8 mouse cellular contexts compared by ENCODE assay signal in the genomic region with DNA sequence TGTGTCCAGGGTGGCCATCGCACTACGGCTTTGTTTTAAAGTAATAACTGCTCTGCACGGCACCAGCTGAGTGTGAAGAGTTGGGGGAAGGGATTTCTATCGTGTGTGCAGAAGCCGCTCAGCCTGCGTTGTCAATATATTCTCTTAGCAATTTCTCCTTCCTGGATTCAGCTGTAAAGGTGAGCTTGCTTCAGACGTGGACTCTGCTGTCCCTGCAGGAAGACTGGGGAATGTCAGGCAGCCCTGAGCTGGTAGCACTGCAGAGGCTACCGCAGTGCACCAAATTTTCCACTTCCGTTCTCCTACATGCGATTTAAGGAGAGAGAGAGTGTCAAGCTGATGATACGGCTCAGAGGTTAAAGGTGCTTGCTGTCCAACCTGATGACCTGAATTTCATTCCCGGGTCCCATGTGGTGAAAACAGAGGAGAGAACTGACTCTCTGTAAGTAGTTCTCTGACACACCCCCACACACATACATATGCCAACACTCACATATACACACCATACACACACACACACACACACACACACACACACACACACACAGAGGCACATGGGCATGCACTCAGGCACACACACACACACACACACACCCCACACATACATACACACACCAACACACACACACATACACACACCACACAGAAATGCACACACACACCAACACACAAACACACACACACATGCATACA. TPM values are rescaled to one million over a fixed set of nuclear protein-coding genes. Genes with fewer than 3 reads are reported as not detected.
DNase-seq lines count a peak whose midpoint lies in the region; ATAC-seq and TF ChIP-seq lines count a peak whose summit lies in the region.

No protein-coding gene starts in this region.

- intact Hi-C loops in gastrocnemius, postnatal 36 days (cut with DNase I): no loop called here

- no peak overlapping the region for H3K4me3 ChIP-seq in CH12.LX (replicated peaks in 1 of 3; ENCODE audit: low read depth in 2 of 3, low read length in 2 of 3, poor library complexity in 1 of 3)
- H3K4me3 ChIP-seq in intestine, embryonic 15.5 days (replicated peaks): no peak overlapping the region
- H3K4me3 ChIP-seq in limb, embryonic 14.5 days (replicated peaks; ENCODE audit: low read length): no peak overlapping the region
- no peak overlapping the region for H3K4me3 ChIP-seq in neural tube, embryonic 12.5 days

- no peak overlapping the region for H3K9ac ChIP-seq in CH12.LX (ENCODE audit: insufficient read depth, low read depth)
- no peak overlapping the region for H3K9ac ChIP-seq in intestine, embryonic 15.5 days
- no peak overlapping the region for H3K9ac ChIP-seq in limb, embryonic 14.5 days (ENCODE audit: low read depth, low read length, severe bottlenecking)
- H3K9ac ChIP-seq in neural tube, embryonic 12.5 days: no peak overlapping the region

- WGBS in intestine, embryonic 15.5 days: 34% methylated on average over 12 of the region's 12 CpGs
- WGBS in limb, embryonic 14.5 days: 51% methylated on average over 12 of the region's 12 CpGs
- WGBS in neural tube, embryonic 12.5 days: 68% methylated on average over 12 of the region's 12 CpGs

- no peaks in the 10 kb centered on the region for H3K27me3 ChIP-seq in CH12.LX (replicated peaks)
- no peaks in the 10 kb centered on the region for H3K27me3 ChIP-seq in intestine, embryonic 15.5 days (replicated peaks)
- no peaks in the 10 kb centered on the region for H3K27me3 ChIP-seq in limb, embryonic 14.5 days (ENCODE audit: control insufficient read depth, insufficient read depth, low read length)
- H3K27me3 ChIP-seq in neural tube, embryonic 12.5 days (replicated peaks): no peaks in the 10 kb centered on the region

- no peak overlapping the region for H3K4me2 ChIP-seq in CH12.LX (ENCODE audit: insufficient read depth, low read depth, poor library complexity, severe bottlenecking)
- H3K4me2 ChIP-seq in intestine, embryonic 15.5 days (replicated peaks): no peak overlapping the region
- no peak overlapping the region for H3K4me2 ChIP-seq in limb, embryonic 14.5 days (replicated peaks; ENCODE audit: low read depth, low read length, severe bottlenecking)
- H3K4me2 ChIP-seq in neural tube, embryonic 12.5 days (replicated peaks): no peak overlapping the region

- no peaks in the 10 kb centered on the region for H3K79me2 ChIP-seq in CH12.LX (replicated peaks; ENCODE audit: control insufficient read depth, extremely low read depth, insufficient read depth, poor library complexity, severe bottlenecking)

- in situ Hi-C loops in CH12.LX (cut with MboI; ENCODE audit: low pct_ligation_motif_present, low pct_unique_long_range_greater_than_20kb, low sequenced_read_pairs): no loop called here

- 0 out of 4 replicates have a peak, but pooled peaks cover 0 to 2% of the 10 kb centered on the region in 2 experiments for H3K4me1 ChIP-seq in CH12.LX (ENCODE audit: control insufficient read depth in 1 of 2, insufficient read depth in 2 of 2)
- no peaks in the 10 kb centered on the region for H3K4me1 ChIP-seq in intestine, embryonic 15.5 days (replicated peaks)
- no peaks in the 10 kb centered on the region for H3K4me1 ChIP-seq in limb, embryonic 14.5 days (ENCODE audit: control insufficient read depth, insufficient read depth, low read length)
- H3K4me1 ChIP-seq in neural tube, embryonic 12.5 days: no peaks in the 10 kb centered on the region

- no peak overlapping the region for H3K27ac ChIP-seq in CH12.LX (ENCODE audit: insufficient read depth, low read depth)
- H3K27ac ChIP-seq in intestine, embryonic 15.5 days: no peak overlapping the region
- H3K27ac ChIP-seq in limb, embryonic 14.5 days (replicated peaks; ENCODE audit: low read depth, low read length): no peak overlapping the region
- no peak overlapping the region for H3K27ac ChIP-seq in neural tube, embryonic 12.5 days

- TF ChIP-seq RAD21 in CH12.LX (IDR thresholded peaks at IDR 0.05; ENCODE audit: low read depth, low read length): peak; percentile 71

- TF ChIP-seq EP300 in CH12.LX (IDR thresholded peaks at IDR 0.05; ENCODE audit: low read length): no peak

- no peaks in the 10 kb centered on the region for H3K9me3 ChIP-seq in CH12.LX (replicated peaks; ENCODE audit: low read length)
- H3K9me3 ChIP-seq in intestine, embryonic 15.5 days: no peaks in the 10 kb centered on the region
- no peaks in the 10 kb centered on the region for H3K9me3 ChIP-seq in limb, embryonic 14.5 days (ENCODE audit: control insufficient read depth, low read length)
- no peaks in the 10 kb centered on the region for H3K9me3 ChIP-seq in neural tube, embryonic 12.5 days

- TF ChIP-seq CTCF in CH12.LX (conservative IDR thresholded peaks at IDR 0.05 in 1 of 2, IDR thresholded peaks at IDR 0.05 in 1 of 2; ENCODE audit: low read depth in 2 of 2, low read length in 2 of 2): peak; percentile 39 to 62; a peak in 3 of 4 replicates

- TF ChIP-seq POLR2A in CH12.LX (IDR thresholded peaks at IDR 0.05; ENCODE audit: low read depth, low read length): no peak
- TF ChIP-seq POLR2A in limb, embryonic 14.5 days (IDR thresholded peaks at IDR 0.05; ENCODE audit: borderline replicate concordance, extremely low read depth, insufficient read depth, insufficient read length): no peak

- dilution Hi-C loops in CH12.LX (cut with MboI; ENCODE audit: extremely low pct_ligation_motif_present, extremely low pct_unique_long_range_greater_than_20kb, low sequenced_read_pairs): no loop called here

- H3K36me3 ChIP-seq in CH12.LX (replicated peaks in 1 of 2; ENCODE audit: control insufficient read depth in 1 of 2, insufficient read depth in 1 of 2, low read length in 1 of 2): no peaks in the 10 kb centered on the region
- no peaks in the 10 kb centered on the region for H3K36me3 ChIP-seq in intestine, embryonic 15.5 days
- no peaks in the 10 kb centered on the region for H3K36me3 ChIP-seq in limb, embryonic 14.5 days (ENCODE audit: control insufficient read depth, insufficient read depth, low read length)
- no peaks in the 10 kb centered on the region for H3K36me3 ChIP-seq in neural tube, embryonic 12.5 days

- peak; percentile 91 for ATAC-seq in intestine, embryonic 15.5 days
- ATAC-seq in limb, embryonic 14.5 days (ENCODE audit: low FRiP score, low read depth): no peak
- ATAC-seq in neural tube, embryonic 12.5 days (ENCODE audit: low FRiP score, low read depth): 0 out of 2 replicates have a peak, but pooled peaks have one; percentile 71

- DNase-seq in gastrocnemius, postnatal 10 days: peak; percentile 14
- no peak for DNase-seq in gastrocnemius, postnatal 36 days
- peak; percentile 22 for DNase-seq in CH12.LX (ENCODE audit: extremely low read depth)
- peak; percentile 4 to 10 for DNase-seq in cerebellum, postnatal 36 days
- peak; percentile 39 for DNase-seq in limb, embryonic 14.5 days (ENCODE audit: low spot score)
- DNase-seq in T-cell, adult 2 months (ENCODE audit: low spot score): no peak

TF ChIP-seq in CH12.LX, 34 proteins besides CTCF, POLR2A, EP300 and RAD21:
- TF ChIP-seq ELF1 (IDR thresholded peaks at IDR 0.05; ENCODE audit: low read depth, low read length): no peak
- TF ChIP-seq UBTF (IDR thresholded peaks at IDR 0.05; ENCODE audit: low read depth, low read length): no peak
- no peak for TF ChIP-seq GABPA (IDR thresholded peaks at IDR 0.05; ENCODE audit: insufficient replicate concordance, low read depth, low read length)
- peak; percentile 62 for TF ChIP-seq SMC3 (IDR thresholded peaks at IDR 0.05; ENCODE audit: low read depth, low read length)

RNA-seq across cellular contexts. Expression of gene Prelid3b, which starts 59.9 kb away (rescaled TPM):
- total RNA-seq in gastrocnemius, postnatal 10 days (2021): 10 to 100 TPM; 55.8 to 56.1 TPM
- 10 to 100 TPM; 43.1 to 48.1 TPM for total RNA-seq in gastrocnemius, postnatal 36 days (2021)
- total RNA-seq in CH12.LX (2012; rRNA removed) (90.3 and 123 TPM in 2 replicates), CH12.LX (2014; rRNA removed) (187 TPM in 2 replicates)
- polyA plus RNA-seq in CH12.LX (2012; ENCODE audit: insufficient read length, low read depth): 179 TPM in 2 replicates
- polyA plus RNA-seq in intestine, embryonic 15.5 days (2015; fragmentation: Nextera tagmentation; extraction: Ambion mirVana): 125 and 127 TPM in 2 replicates
- 74.0 and 89.5 TPM in 2 replicates for polyA plus RNA-seq in limb, embryonic 14.5 days (2012; rRNA removed)
- polyA plus RNA-seq in limb, embryonic 14.5 days (2014; fragmentation: Nextera tagmentation; extraction: Ambion mirVana): 108 and 112 TPM in 2 replicates
- polyA plus RNA-seq in neural tube, embryonic 12.5 days (2016; fragmentation: Nextera tagmentation; extraction: Ambion mirVana): 99.7 and 102 TPM in 2 replicates

Comparison
In these comparisons a context has a peak if more than half of its experiments do, and no peak if none do; other contexts are left out.
1. DNase-seq: peak in gastrocnemius, postnatal 10 days (single experiment), CH12.LX (single experiment), cerebellum, postnatal 36 days (2 of 2) and limb, embryonic 14.5 days (single experiment); none in gastrocnemius, postnatal 36 days (0 of 2) and T-cell, adult 2 months (single experiment).